Mouse (Mus musculus) gastrocnemius, adult 18-20 months (tissue): ENCODE measurements at regions not wholly inside any gene's neighbourhood (a gene's known extent, or its start where the extent isn't known, plus 50 kb on each side); places are given as distances from the start of the nearest gene placed in this dataset.
A peak's percentile ranks its signal among the peaks of the same experiment; 100 is the strongest.
"Not testable (repeated sequence)": the region's sequence is repeated elsewhere in the genome, so short reads cannot be mapped to it uniquely, and the experiment has no call there.

Experiments used
- DNase-seq: peaks from one replicate; pipeline ENCODE4 v3.0.0; 2021; ENCODE audit warnings: low spot score

- peak; percentile 80 for DNase-seq
These were observed 100.0 kb upstream of the Ifngr1 start for GRCm38 (mm10) chr10:19491513-19492380.

- DNase-seq = no peak
These were observed 97.2 kb upstream of the Ifngr1 start for GRCm38 (mm10) chr10:19494461-19495105.

GRCm38 (mm10) chr10:19498112-19498511 lies 93.6 kb upstream of the Ifngr1 start:
- DNase-seq = no peak

GRCm38 (mm10) chr10:19502874-19503273 lies 88.9 kb upstream of the Ifngr1 start:
- DNase-seq = no peak

GRCm38 (mm10) chr10:19503846-19504765 lies 87.6 kb upstream of the Ifngr1 start:
- no peak for DNase-seq

- no peak for DNase-seq
These were observed 86.6 kb upstream of the Ifngr1 start for GRCm38 (mm10) chr10:19505174-19505573.

- no peak for DNase-seq
These were observed 85.8 kb upstream of the Ifngr1 start for GRCm38 (mm10) chr10:19505979-19506378.

- DNase-seq = peak; percentile 24
These were observed 85.3 kb upstream of the Ifngr1 start for GRCm38 (mm10) chr10:19506434-19506833.

- no peak for DNase-seq
These were observed 83.5 kb upstream of the Ifngr1 start for GRCm38 (mm10) chr10:19508221-19508745.

GRCm38 (mm10) chr10:19510047-19510446 lies 81.7 kb upstream of the Ifngr1 start:
- no peak for DNase-seq

GRCm38 (mm10) chr10:19514366-19514765 lies 77.4 kb upstream of the Ifngr1 start:
- not testable (repeated sequence) for DNase-seq

- no peak for DNase-seq
These were observed 76.9 kb upstream of the Ifngr1 start for GRCm38 (mm10) chr10:19514837-19515236.

- no peak for DNase-seq
These were observed 75.7 kb upstream of the Ifngr1 start for GRCm38 (mm10) chr10:19516011-19516410.

GRCm38 (mm10) chr10:19517093-19517492 lies 74.7 kb upstream of the Ifngr1 start:
- DNase-seq = no peak

- no peak for DNase-seq
These were observed 73.0 kb upstream of the Ifngr1 start for GRCm38 (mm10) chr10:19518763-19519162.

- DNase-seq = no peak
These were observed 69.6 kb upstream of the Ifngr1 start for GRCm38 (mm10) chr10:19522198-19522597.

GRCm38 (mm10) chr10:19525939-19526338 lies 65.8 kb upstream of the Ifngr1 start:
- no peak for DNase-seq

GRCm38 (mm10) chr10:19526353-19526752 lies 65.4 kb upstream of the Ifngr1 start:
- DNase-seq = no peak

GRCm38 (mm10) chr10:19529655-19530054 lies 62.1 kb upstream of the Ifngr1 start:
- no peak for DNase-seq

- DNase-seq = no peak
These were observed 61.7 kb upstream of the Ifngr1 start for GRCm38 (mm10) chr10:19530056-19530455.

GRCm38 (mm10) chr10:19531452-19531851 lies 60.3 kb upstream of the Ifngr1 start:
- no peak for DNase-seq

- no peak for DNase-seq
These were observed 59.0 kb upstream of the Ifngr1 start for GRCm38 (mm10) chr10:19532790-19533189.
